Mouse (Mus musculus): ENCODE measurements around the gene Pid1.

GRCm38 (mm10) chr1:84198887-84199286 is 165.1 kb downstream of the Pid1 start:
- TF ChIP-seq GATA1 (IDR thresholded peaks at IDR 0.05; ENCODE audit: borderline replicate concordance, low read length) (no peak), FLI1 (IDR thresholded peaks at IDR 0.05; ENCODE audit: low read length) (no peak)
